Mouse (Mus musculus) kidney, postnatal 10 days (tissue): Measurements from ENCODE around the gene H2-M10.1.
"Not testable (repeated sequence)": the region's sequence is repeated elsewhere in the genome, so short reads cannot be mapped to it uniquely, and the experiment has no call there.

ENCODE experiments used
- DNase-seq: peaks from one replicate; pipeline ENCODE4 v3.0.0; 2021; ENCODE audit warnings: mixed read lengths

The H2-M10.1 gene

GRCm38 (mm10) chr17:36326055-36326454 is at the start of gene H2-M10.1:
Gene H2-M10.1, minus strand, starts transcription at chr17:36326155.
- DNase-seq = no peak

DNA sequence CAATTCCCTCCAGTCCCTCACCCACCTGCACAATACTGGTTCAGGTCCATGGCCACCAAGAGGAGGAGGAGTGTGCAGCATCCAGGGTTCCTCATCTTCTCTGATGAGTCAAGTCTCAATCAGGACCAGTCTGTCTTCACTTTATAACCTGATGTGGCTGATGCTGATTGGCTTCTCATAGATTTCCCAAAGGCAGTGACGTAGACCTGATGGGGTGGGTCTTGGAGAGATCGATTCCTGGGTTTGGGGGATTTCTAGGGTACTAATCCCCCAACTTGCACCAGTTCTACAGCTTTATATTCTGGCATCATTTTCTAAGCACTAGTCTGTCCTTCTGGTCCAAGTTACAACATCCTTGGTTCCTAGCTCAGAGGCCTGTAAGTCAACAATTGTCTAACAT is 42.4 kb upstream of the H2-M10.1 start, which contains the start of gene H2-M10.3:
Gene H2-M10.3, minus strand, starts transcription at position 101 of the 400 bp plus-strand sequence.
- not testable (repeated sequence) for DNase-seq

- not testable (repeated sequence) for DNase-seq
Measured at GRCm38 (mm10) chr17:36362404-36362803, 36.4 kb upstream of the H2-M10.1 start.

GRCm38 (mm10) chr17:36357512-36357911 is 31.6 kb upstream of the H2-M10.1 start:
- DNase-seq = peak; percentile 59

GRCm38 (mm10) chr17:36355763-36356162 is 29.8 kb upstream of the H2-M10.1 start:
- no peak for DNase-seq

- DNase-seq = peak; percentile 69
Measured at GRCm38 (mm10) chr17:36355343-36355742, 29.4 kb upstream of the H2-M10.1 start.

DNA sequence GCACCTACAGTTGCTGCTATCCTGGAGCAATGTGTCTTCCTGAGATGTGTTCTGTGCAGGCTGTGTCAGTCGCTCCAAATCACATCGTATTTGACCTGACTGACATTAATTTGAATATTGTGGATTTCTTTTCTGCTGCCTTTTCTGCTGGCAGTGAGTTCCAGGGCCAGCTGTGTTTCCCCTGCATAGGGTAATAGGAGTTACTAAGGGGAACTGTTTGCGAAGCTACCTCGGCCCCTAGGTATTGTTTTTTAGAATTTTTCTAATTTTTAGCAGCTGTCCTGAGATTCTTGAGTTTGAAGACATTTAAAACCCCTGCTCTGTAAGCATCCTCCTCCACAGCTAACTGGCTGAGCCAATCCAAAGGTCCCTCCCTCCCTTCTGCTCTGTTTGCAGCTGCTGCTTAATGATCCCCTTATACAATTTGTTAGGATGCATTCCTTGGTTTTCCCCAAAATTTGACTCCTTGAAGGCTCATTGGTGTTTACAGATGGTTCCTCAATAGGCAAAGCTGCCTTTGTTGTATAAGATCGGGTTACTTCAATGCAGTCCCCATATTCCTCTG is 10.2 kb downstream of the H2-M10.1 start:
- no peak for DNase-seq

- peak; percentile 45 for DNase-seq
Measured at GRCm38 (mm10) chr17:36315041-36315688, 10.8 kb downstream of the H2-M10.1 start.

DNA sequence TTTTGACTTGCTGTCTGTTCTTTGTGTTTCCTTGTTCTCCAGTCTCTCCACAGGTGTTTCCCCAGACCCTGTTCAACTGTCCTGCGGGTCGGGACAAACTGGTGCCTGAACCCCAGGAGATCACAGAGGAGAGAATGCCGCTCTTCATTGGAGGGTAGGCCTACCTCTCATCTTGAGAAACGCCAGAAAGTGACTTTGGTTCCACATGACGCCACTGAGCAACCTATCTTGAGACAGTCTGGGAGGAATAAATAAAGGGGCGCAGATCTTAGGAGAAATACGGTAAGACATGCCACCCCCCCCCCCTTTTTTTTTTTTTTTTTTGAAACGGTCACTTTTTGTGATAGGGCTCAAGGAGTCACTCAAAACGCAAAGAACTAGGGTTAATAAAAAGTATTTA is 11.4 kb downstream of the H2-M10.1 start:
- no peak for DNase-seq

DNA sequence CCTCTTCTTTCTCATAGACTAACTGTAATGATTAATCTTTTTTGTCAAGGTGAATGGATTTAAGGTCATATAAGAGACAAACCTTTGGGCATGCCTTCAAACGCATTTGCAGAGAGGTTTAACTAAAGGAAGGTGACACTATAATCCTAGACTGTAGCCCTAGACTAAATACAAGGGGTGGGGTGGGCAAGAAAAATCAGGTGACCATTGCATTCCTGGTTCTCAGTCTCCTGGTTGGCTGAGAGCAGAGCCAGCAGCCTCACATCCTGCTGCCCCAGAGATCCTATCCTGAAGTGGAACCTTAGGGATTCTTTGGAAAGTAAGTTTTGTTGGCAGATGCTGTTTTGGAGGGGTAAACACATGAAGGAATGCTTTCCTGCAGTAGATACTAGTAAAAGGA is 16.7 kb downstream of the H2-M10.1 start:
- no peak for DNase-seq

GRCm38 (mm10) chr17:36308855-36309254 is 17.1 kb downstream of the H2-M10.1 start:
- DNase-seq = peak; percentile 82

- DNase-seq = no peak
Measured at GRCm38 (mm10) chr17:36286390-36286789, 39.6 kb downstream of the H2-M10.1 start, which contains the start of gene H2-M10.2. Gene H2-M10.2, minus strand, starts transcription at chr17:36286490.

DNA sequence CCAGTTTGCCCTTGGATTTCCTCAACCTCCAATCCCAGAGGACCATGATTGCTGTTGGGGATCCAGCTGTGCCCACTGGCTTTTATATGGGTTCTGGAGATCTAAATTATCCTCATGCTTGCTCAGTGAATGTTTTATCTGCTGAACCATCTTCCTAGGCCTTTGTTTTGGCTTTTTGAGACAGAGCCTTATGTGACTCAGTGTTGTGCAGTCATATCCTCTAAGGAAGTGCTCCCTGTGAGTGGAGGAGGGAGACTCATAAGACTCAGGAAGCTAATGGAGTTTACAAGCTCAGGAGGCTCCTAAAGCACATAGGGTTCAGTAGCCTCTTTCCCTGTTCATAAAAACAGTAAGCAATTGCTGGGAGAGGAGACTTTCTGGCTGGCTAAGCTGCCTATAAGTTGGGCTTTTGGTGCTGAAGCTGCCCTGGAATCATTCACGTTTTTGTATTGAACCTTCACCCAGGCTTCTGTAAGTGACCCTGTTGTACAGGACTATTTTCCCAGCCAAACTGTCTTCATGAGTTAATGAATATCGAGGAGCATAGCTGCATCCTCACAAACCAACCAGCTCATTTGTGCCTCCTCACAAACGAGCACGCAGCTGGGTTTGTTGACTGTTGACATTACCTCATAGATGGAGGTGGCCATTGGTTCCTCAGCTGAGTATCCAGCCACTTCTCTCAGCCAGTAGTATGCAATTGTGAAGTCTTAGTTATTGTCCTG is 44.3 kb downstream of the H2-M10.1 start:
- no peak for DNase-seq

- DNase-seq = no peak
Measured at GRCm38 (mm10) chr17:36274776-36275175, 51.2 kb downstream of the H2-M10.1 start.

DNA sequence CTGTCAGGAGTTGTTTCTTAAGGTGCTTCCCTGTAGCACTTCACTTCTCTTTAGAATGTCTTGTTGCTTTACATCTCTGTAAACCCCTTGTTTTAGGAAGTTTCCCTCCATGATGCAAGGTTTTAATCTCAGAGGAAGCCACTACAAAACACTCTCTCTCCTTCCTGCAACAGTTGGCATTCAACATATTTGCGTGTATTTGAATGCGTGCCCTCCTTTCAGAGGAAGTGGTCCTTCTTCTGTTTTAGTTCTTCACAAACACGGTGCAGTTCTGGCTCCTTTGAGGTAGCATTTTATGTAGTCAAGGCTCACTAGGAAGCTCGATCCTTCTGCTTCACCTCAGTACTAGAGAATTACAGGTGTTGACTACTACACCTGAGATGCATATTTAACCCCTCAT is 52.2 kb downstream of the H2-M10.1 start:
- DNase-seq = no peak
